Mouse (Mus musculus) MN1 (cell line): ENCODE results near the gene Arhgef39.

Experiments used
- DNase-seq: peaks from one replicate; pipeline ENCODE4 v3.0.0-alpha.2; 2016; ENCODE audit warnings: low spot score

Gene Arhgef39

GRCm38 (mm10) chr4:43478906-43479832 is 20.3 kb downstream of the Arhgef39 start:
- peak; percentile 76 for DNase-seq

GRCm38 (mm10) chr4:43478534-43478858 is 21.0 kb downstream of the Arhgef39 start:
- DNase-seq = no peak

- DNase-seq = peak; percentile 90
Measured at GRCm38 (mm10) chr4:43477857-43478533, 21.5 kb downstream of the Arhgef39 start.

- no peak for DNase-seq
Measured at GRCm38 (mm10) chr4:43476604-43477003, 22.9 kb downstream of the Arhgef39 start.

- no peak for DNase-seq
Measured at GRCm38 (mm10) chr4:43473636-43474035, 25.9 kb downstream of the Arhgef39 start.

GRCm38 (mm10) chr4:43470301-43470700 is 29.2 kb downstream of the Arhgef39 start:
- no peak for DNase-seq

GRCm38 (mm10) chr4:43466872-43467271 is 32.6 kb downstream of the Arhgef39 start:
- DNase-seq = no peak

- no peak for DNase-seq
Measured at GRCm38 (mm10) chr4:43465935-43466334, 33.6 kb downstream of the Arhgef39 start.

- no peak for DNase-seq
Measured at GRCm38 (mm10) chr4:43463102-43463501, 36.4 kb downstream of the Arhgef39 start.

GRCm38 (mm10) chr4:43457124-43457523 is 42.4 kb downstream of the Arhgef39 start:
- DNase-seq = no peak

GRCm38 (mm10) chr4:43456470-43456869 is 43.0 kb downstream of the Arhgef39 start:
- DNase-seq = no peak

GRCm38 (mm10) chr4:43454041-43454836 is 45.3 kb downstream of the Arhgef39 start, which contains the start of gene Cd72:
Gene Cd72 (minus strand): TSS chr4:43454628.
- no peak for DNase-seq

- no peak for DNase-seq
Measured at GRCm38 (mm10) chr4:43453413-43453812, 46.1 kb downstream of the Arhgef39 start.

- no peak for DNase-seq
Measured at GRCm38 (mm10) chr4:43452315-43452714, 47.2 kb downstream of the Arhgef39 start.

GRCm38 (mm10) chr4:43448554-43448953 is 50.9 kb downstream of the Arhgef39 start:
- DNase-seq = no peak

- peak; percentile 46 for DNase-seq
Measured at GRCm38 (mm10) chr4:43447251-43447650, 52.2 kb downstream of the Arhgef39 start.
